ENCODE assay signal across 7 mouse cellular contexts in genomic region chr6:119176103-119176502, GRCm38 (mm10). TPM values are rescaled to one million over a fixed set of nuclear protein-coding genes. Genes with fewer than 3 reads are reported as not detected.
DNase-seq lines count a peak whose midpoint lies in the region; ATAC-seq lines count a peak whose summit lies in the region.

No protein-coding gene starts in this region.

- H3K9me3 ChIP-seq in megakaryocyte, embryonic 14.5 days: no peaks in the 10 kb centered on the region
- H3K9me3 ChIP-seq in forebrain, embryonic 16.5 days (ENCODE audit: control insufficient read depth, low read length): no peaks in the 10 kb centered on the region
- H3K9me3 ChIP-seq in liver, embryonic 13.5 days (replicated peaks): no peaks in the 10 kb centered on the region

- peaks cover 78% of the 10 kb centered on the region for H3K4me1 ChIP-seq in megakaryocyte, embryonic 14.5 days
- peaks cover 17% of the 10 kb centered on the region for H3K4me1 ChIP-seq in forebrain, embryonic 16.5 days (replicated peaks; ENCODE audit: control insufficient read depth, insufficient read depth, low read length)
- peaks cover 28% of the 10 kb centered on the region for H3K4me1 ChIP-seq in liver, embryonic 13.5 days (replicated peaks)

- no peaks in the 10 kb centered on the region for H3K27me3 ChIP-seq in megakaryocyte, embryonic 14.5 days (replicated peaks)
- H3K27me3 ChIP-seq in forebrain, embryonic 16.5 days (replicated peaks; ENCODE audit: control insufficient read depth, insufficient read depth, low read length): no peaks in the 10 kb centered on the region
- no peaks in the 10 kb centered on the region for H3K27me3 ChIP-seq in liver, embryonic 13.5 days

- H3K4me2 ChIP-seq in forebrain, embryonic 16.5 days (ENCODE audit: low read length): peak overlapping the region; percentile 65
- H3K4me2 ChIP-seq in liver, embryonic 13.5 days: peak overlapping the region; percentile 76

- 62% methylated on average over 7 of the region's 7 CpGs for WGBS in forebrain, embryonic 16.5 days
- WGBS in liver, embryonic 13.5 days (ENCODE audit: insufficient replicate concordance): 73% methylated on average over 7 of the region's 7 CpGs

- H3K27ac ChIP-seq in forebrain, embryonic 16.5 days (ENCODE audit: low read length): no peak overlapping the region
- H3K27ac ChIP-seq in liver, embryonic 13.5 days: no peak overlapping the region

- DNase-seq in liver, embryonic 13.5 days: no peak
- DNase-seq in testis, postnatal 10 days (ENCODE audit: low spot score): no peak
- no peak for DNase-seq in urinary bladder, postnatal 10 days (ENCODE audit: low spot score)

- H3K9ac ChIP-seq in forebrain, embryonic 16.5 days (replicated peaks; ENCODE audit: low read depth, low read length): peak overlapping the region; percentile 35; the same call in 1 of the 2 replicates
- H3K9ac ChIP-seq in liver, embryonic 13.5 days: peak overlapping the region; percentile 83; the same call in 1 of the 2 replicates

- no peak for ATAC-seq in megakaryocyte, adult 5-6 weeks (ENCODE audit: poor library complexity, severe bottlenecking)
- ATAC-seq in forebrain, embryonic 16.5 days: no peak
- no peak for ATAC-seq in liver, embryonic 13.5 days (ENCODE audit: low read depth)
- ATAC-seq in erythroid progenitor cell, adult 5-6 weeks (replicated peaks; ENCODE audit: low FRiP score, poor library complexity, severe bottlenecking): no peak

- peaks cover 34% of the 10 kb centered on the region for H3K36me3 ChIP-seq in megakaryocyte, embryonic 14.5 days (replicated peaks; ENCODE audit: low read length)
- H3K36me3 ChIP-seq in forebrain, embryonic 16.5 days (ENCODE audit: control insufficient read depth, insufficient read depth): no peaks in the 10 kb centered on the region
- peaks cover 2% of the 10 kb centered on the region; the same call in 1 of the 2 replicates for H3K36me3 ChIP-seq in liver, embryonic 13.5 days

- H3K4me3 ChIP-seq in megakaryocyte, embryonic 14.5 days (replicated peaks): peak overlapping the region; percentile 100
- peak overlapping the region; percentile 68 for H3K4me3 ChIP-seq in forebrain, embryonic 16.5 days (replicated peaks; ENCODE audit: low read length)
- H3K4me3 ChIP-seq in liver, embryonic 13.5 days (replicated peaks): peak overlapping the region; percentile 76

RNA-seq across cellular contexts. Expression of gene Dcp1b, which starts 1.1 kb away (rescaled TPM):
- 19.3 and 22.1 TPM in 2 replicates for polyA plus RNA-seq in megakaryocyte, embryonic 14.5 days (2012; ENCODE audit: insufficient read depth, low replicate concordance)
- 7.5 and 13.1 TPM in 2 replicates for total RNA-seq in megakaryocyte, adult 5-6 weeks (2015)
- total RNA-seq in megakaryocyte, adult 5-6 weeks (2017): 7.2 and 10.6 TPM in 2 replicates
- 13.7 and 15.8 TPM in 2 replicates for polyA plus RNA-seq in forebrain, embryonic 16.5 days (2015; fragmentation: Nextera tagmentation; extraction: Ambion mirVana)
- 3.2 and 3.3 TPM in 2 replicates for polyA plus RNA-seq in liver, embryonic 13.5 days (2015; fragmentation: Nextera tagmentation; extraction: Ambion mirVana)
- 4.2 and 6.5 TPM in 2 replicates for total RNA-seq in erythroid progenitor cell, adult 5-6 weeks (2015; ENCODE audit: low replicate concordance)
- total RNA-seq in erythroid progenitor cell, adult 5-6 weeks (2017; ENCODE audit: low replicate concordance): 2.6 and 4.0 TPM in 2 replicates

RNA-seq across cellular contexts. Expression of gene Cacna1c, which starts 20.1 kb away (rescaled TPM):
- 1.3 and 3.0 TPM in 2 replicates for polyA plus RNA-seq in megakaryocyte, embryonic 14.5 days (2012; ENCODE audit: insufficient read depth, low replicate concordance)
- total RNA-seq in megakaryocyte, adult 5-6 weeks (2015): 0.11 TPM in 1 of 2 replicates, not detected in the other
- total RNA-seq in megakaryocyte, adult 5-6 weeks (2017): 0.12 TPM in 1 of 2 replicates, not detected in the other
- 7.4 and 9.8 TPM in 2 replicates for polyA plus RNA-seq in forebrain, embryonic 16.5 days (2015; fragmentation: Nextera tagmentation; extraction: Ambion mirVana)
- 0.24 and 0.25 TPM in 2 replicates for polyA plus RNA-seq in liver, embryonic 13.5 days (2015; fragmentation: Nextera tagmentation; extraction: Ambion mirVana)
- 0.72 and 0.84 TPM in 2 replicates for total RNA-seq in erythroid progenitor cell, adult 5-6 weeks (2015; ENCODE audit: low replicate concordance)
- 0.23 TPM in 1 of 2 replicates, not detected in the other for total RNA-seq in erythroid progenitor cell, adult 5-6 weeks (2017; ENCODE audit: low replicate concordance)
